Mouse (Mus musculus): ENCODE data around the gene Fntb.
A peak's percentile ranks its signal among the peaks of the same experiment; 100 is the strongest.
"Not testable (repeated sequence)": the region's sequence is repeated elsewhere in the genome, so short reads cannot be mapped to it uniquely, and the experiment has no call there.

The Fntb gene

GRCm38 (mm10) chr12:76837844-76838650 lies 72.7 kb downstream of the Fntb start:
- DNase-seq (ENCODE audit: low read depth), result no peak

GRCm38 (mm10) chr12:76839298-76839697 lies 73.9 kb downstream of the Fntb start:
- no peak for DNase-seq (ENCODE audit: low read depth)

GRCm38 (mm10) chr12:76840081-76840480 lies 74.7 kb downstream of the Fntb start:
- no peak for DNase-seq (ENCODE audit: low read depth)

- no peak for DNase-seq (ENCODE audit: low read depth)
These were observed 79.1 kb downstream of the Fntb start for GRCm38 (mm10) chr12:76844346-76845061.

GRCm38 (mm10) chr12:76852419-76852818 lies 87.0 kb downstream of the Fntb start:
- DNase-seq (ENCODE audit: low read depth), result no peak

- no peak for DNase-seq (ENCODE audit: low read depth)
These were observed 88.2 kb downstream of the Fntb start for GRCm38 (mm10) chr12:76853378-76854142.

- no peak for DNase-seq (ENCODE audit: low read depth)
These were observed 91.7 kb downstream of the Fntb start for GRCm38 (mm10) chr12:76857087-76857486.

GRCm38 (mm10) chr12:76858788-76859187 lies 93.4 kb downstream of the Fntb start:
- not testable (repeated sequence) for DNase-seq (ENCODE audit: low read depth)

GRCm38 (mm10) chr12:76863651-76864050 lies 98.3 kb downstream of the Fntb start:
- DNase-seq (ENCODE audit: low read depth), result no peak

GRCm38 (mm10) chr12:76865266-76865665 lies 99.9 kb downstream of the Fntb start:
- no peak for DNase-seq (ENCODE audit: low read depth)

GRCm38 (mm10) chr12:76867586-76868280 lies 102.3 kb downstream of the Fntb start:
- no peak for DNase-seq (ENCODE audit: low read depth)

- no peak for DNase-seq (ENCODE audit: low read depth)
These were observed 103.2 kb downstream of the Fntb start for GRCm38 (mm10) chr12:76868463-76869198.

- DNase-seq (ENCODE audit: low read depth), result no peak
These were observed 104.2 kb downstream of the Fntb start for GRCm38 (mm10) chr12:76869561-76869960.

GRCm38 (mm10) chr12:76872767-76873316 lies 107.5 kb downstream of the Fntb start:
- DNase-seq (ENCODE audit: low read depth), result no peak

GRCm38 (mm10) chr12:76874826-76875225 lies 109.4 kb downstream of the Fntb start:
- DNase-seq (ENCODE audit: low read depth), result no peak

GRCm38 (mm10) chr12:76879242-76879641 lies 113.9 kb downstream of the Fntb start:
- peak; percentile 35 for DNase-seq (ENCODE audit: low read depth)

GRCm38 (mm10) chr12:76880131-76880530 lies 114.7 kb downstream of the Fntb start:
- no peak for DNase-seq (ENCODE audit: low read depth)

- DNase-seq (ENCODE audit: low read depth), result no peak
These were observed 118.4 kb downstream of the Fntb start for GRCm38 (mm10) chr12:76883824-76884223.

- no peak for DNase-seq (ENCODE audit: low read depth)
These were observed 119.7 kb downstream of the Fntb start for GRCm38 (mm10) chr12:76885103-76885502.

GRCm38 (mm10) chr12:76886826-76887225 lies 121.4 kb downstream of the Fntb start:
- DNase-seq (ENCODE audit: low read depth), result no peak

GRCm38 (mm10) chr12:76887941-76888340 lies 122.6 kb downstream of the Fntb start:
- no peak for DNase-seq (ENCODE audit: low read depth)
